Mouse (Mus musculus): ENCODE measurements around the gene Mapk9. TPM values are rescaled to one million over a fixed set of nuclear protein-coding genes. Genes with fewer than 3 reads are reported as not detected.

The Mapk9 gene
- total RNA-seq, 2 experiments from 2014 or later: 202 to 212 TPM

DNA sequence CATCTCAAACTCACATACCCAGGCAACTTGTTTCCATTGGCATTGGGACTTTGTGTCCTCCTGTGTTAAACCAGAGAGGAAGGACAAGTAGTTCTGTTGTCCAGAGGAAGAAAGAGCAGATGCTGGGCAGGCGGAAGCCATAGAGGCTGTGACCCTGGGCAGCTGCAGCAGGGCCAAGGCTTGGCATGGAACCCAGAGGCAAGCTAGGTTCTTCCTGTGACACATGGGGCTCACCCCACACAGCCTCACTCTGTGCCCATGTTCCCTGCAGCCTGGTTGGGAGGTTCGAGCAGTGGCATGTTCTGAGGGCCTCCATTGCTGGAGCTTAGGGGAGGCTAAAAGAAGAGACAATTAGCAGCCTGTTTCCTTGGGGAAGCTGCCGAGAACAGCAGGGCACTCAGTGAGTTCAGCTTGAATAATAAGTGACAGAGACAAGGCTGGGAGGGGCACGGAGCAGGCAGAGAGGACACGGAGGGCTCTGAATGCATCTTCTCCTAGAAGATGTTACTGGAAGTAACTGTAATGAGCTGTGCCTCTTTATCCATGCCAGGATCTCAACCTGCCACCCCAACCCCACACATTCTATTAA lies 84.6 kb downstream of the Mapk9 start:
- peak in 1 of 2 experiments; percentile 48 for DNase-seq (ENCODE audit: extremely low spot score in 1 of 2, low spot score in 2 of 2)
- intact Hi-C loops (cut with DNase I): no loop called here

DNA sequence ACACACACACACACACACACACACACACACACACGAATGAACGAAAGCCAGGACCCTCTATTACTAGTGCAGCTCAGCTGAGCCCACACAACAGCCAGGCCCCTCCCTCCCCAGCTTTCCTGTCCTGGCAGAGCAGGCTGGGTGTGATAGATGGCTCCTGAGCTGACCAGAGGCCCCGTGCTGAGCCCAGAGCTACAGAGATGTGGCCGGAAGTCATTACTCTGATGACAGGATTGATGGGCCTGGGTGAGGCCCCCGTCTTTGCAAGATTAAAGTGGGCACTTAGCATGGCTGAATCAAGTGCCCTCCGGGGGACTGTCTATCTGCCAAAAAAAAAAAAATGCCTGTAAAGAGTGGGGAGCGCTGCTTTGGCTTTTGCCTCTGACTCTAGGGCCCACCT lies 85.3 kb downstream of the Mapk9 start:
- intact Hi-C loops (cut with DNase I): no loop called here
- DNase-seq (ENCODE audit: extremely low spot score in 1 of 2, low spot score in 2 of 2): no peak

DNA sequence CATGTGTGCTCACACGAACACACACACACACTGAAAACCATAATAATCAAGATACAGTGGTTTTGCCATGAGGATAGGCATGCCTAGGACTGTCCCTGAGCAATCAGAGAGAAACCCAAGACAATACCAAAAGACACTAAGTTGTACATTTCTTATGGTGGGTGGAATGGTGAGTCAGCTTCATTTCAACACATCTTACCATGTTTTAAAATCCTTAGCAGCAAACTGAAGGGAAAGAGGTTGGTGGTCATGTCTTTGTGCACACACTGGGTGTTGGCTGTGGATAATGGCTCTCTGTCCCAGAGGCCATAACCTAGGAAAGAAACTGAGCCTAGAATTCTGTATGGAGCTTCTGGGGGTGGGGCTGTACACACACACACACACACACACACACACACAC lies 87.3 kb downstream of the Mapk9 start:
- intact Hi-C loops (cut with DNase I): no loop called here

DNA sequence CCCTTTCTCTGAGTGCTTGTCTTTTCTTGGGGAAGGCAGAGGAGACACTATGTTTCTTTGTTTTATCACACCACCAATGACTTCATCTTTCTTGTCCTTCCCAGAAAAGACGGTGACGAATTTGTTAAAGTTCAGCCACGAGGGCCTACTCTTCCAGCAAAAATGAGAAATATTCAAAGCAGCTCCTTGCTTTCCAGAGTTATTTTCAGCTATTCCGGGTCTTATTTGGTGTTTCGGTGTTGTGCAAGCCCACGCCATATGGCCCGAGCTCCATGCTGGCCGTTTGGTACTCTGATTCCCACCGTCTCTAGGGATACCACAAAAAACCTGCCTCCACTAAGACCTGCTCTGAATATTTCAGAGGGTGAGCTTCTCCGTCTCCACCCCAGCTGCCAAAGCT lies 87.8 kb downstream of the Mapk9 start:
- no peak for DNase-seq (ENCODE audit: extremely low spot score in 1 of 2, low spot score in 2 of 2)
- intact Hi-C loops (cut with DNase I): no loop called here

More for the DNA sequence above, 87.3 kb downstream of the Mapk9 start:
- no peak for DNase-seq (ENCODE audit: extremely low spot score in 1 of 2, low spot score in 2 of 2)

Small RNA genes within 50 kb of the gene (microRNA-seq; reads per million reads assigned to microRNA genes)
- gene Gm23492: not detected

Other genes starting within 250 kb of the Mapk9 start
- gene Flt4, start 237.5 kb upstream of the Mapk9 start, total RNA-seq (2021): 1 to 10 TPM; 3.4 to 3.8 TPM
- not detected for gene Scgb3a1, start 183.1 kb upstream of the Mapk9 start, total RNA-seq (2021)
- 10 to 100 TPM; 47.6 to 48.9 TPM for gene Cnot6, start 134.0 kb upstream of the Mapk9 start, total RNA-seq (2021)
- 1 to 10 TPM; 8.9 to 9.9 TPM for gene Gfpt2, start 52.6 kb upstream of the Mapk9 start, total RNA-seq (2021)
- gene Rasgef1c, start 55.1 kb downstream of the Mapk9 start, total RNA-seq (2021): 10 to 100 TPM; 17.5 to 20.2 TPM
- gene Rnf130, start 178.6 kb downstream of the Mapk9 start, total RNA-seq (2021): 100 to 1,000 TPM in 1 of 2 experiments, 10 to 100 TPM in 1; 98.2 to 106 TPM

Data from left cerebral cortex, postnatal 10 days (tissue).